Mouse (Mus musculus): ENCODE measurements around the gene Bves. TPM values are rescaled to one million over a fixed set of nuclear protein-coding genes. Genes with fewer than 3 reads are reported as not detected.

Bves gene
- polyA plus RNA-seq, 1 experiment from 2014 or later = 1.7 TPM

- H3K9ac ChIP-seq (ENCODE audit: low read length) = no peak overlapping the region
- no peak for ATAC-seq (ENCODE audit: low FRiP score)
- no peak overlapping the region for H3K4me3 ChIP-seq (ENCODE audit: low read depth, low read length)
- H3K4me2 ChIP-seq = no peak overlapping the region
- no peaks in the 10 kb centered on the region for H3K9me3 ChIP-seq (ENCODE audit: control insufficient read depth, low read length)
- H3K4me1 ChIP-seq (ENCODE audit: control insufficient read depth, insufficient read depth, low read length) = no peaks in the 10 kb centered on the region
- WGBS = 76% methylated on average over 14 of the region's 14 CpGs
- H3K27me3 ChIP-seq (ENCODE audit: control insufficient read depth, insufficient read depth, low read length) = no peaks in the 10 kb centered on the region
- no peaks in the 10 kb centered on the region for H3K36me3 ChIP-seq (ENCODE audit: control insufficient read depth, insufficient read depth, low read length)
- H3K27ac ChIP-seq (ENCODE audit: low read depth, low read length) = no peak overlapping the region
- no peak for DNase-seq (ENCODE audit: low spot score, missing footprints)
These were observed 32.1 kb upstream of the Bves start for GRCm38 (mm10) chr10:45303315-45304036.

- Histone ChIP-seq H3K4me1 (ENCODE audit: control insufficient read depth, insufficient read depth, low read length) (no peaks in the 10 kb centered on the region), H3K4me2 (no peak overlapping the region), H3K27me3 (ENCODE audit: control insufficient read depth, insufficient read depth, low read length) (no peaks in the 10 kb centered on the region), H3K9me3 (ENCODE audit: control insufficient read depth, low read length) (no peaks in the 10 kb centered on the region), H3K36me3 (ENCODE audit: control insufficient read depth, insufficient read depth, low read length) (no peaks in the 10 kb centered on the region), H3K9ac (ENCODE audit: low read length) (no peak overlapping the region), H3K27ac (ENCODE audit: low read depth, low read length) (no peak overlapping the region), H3K4me3 (ENCODE audit: low read depth, low read length) (no peak overlapping the region)
- ATAC-seq (ENCODE audit: low FRiP score) (no peak), DNase-seq (ENCODE audit: low spot score, missing footprints) (no peak)
- 91% methylated on average over 5 of the region's 5 CpGs for WGBS
These were observed 30.4 kb upstream of the Bves start for GRCm38 (mm10) chr10:45305173-45305572.

GRCm38 (mm10) chr10:45311129-45311528 is 24.4 kb upstream of the Bves start:
- ATAC-seq (ENCODE audit: low FRiP score) (no peak), DNase-seq (ENCODE audit: low spot score, missing footprints) (no peak)
- Histone ChIP-seq H3K36me3 (ENCODE audit: control insufficient read depth, insufficient read depth, low read length) (no peaks in the 10 kb centered on the region), H3K4me1 (ENCODE audit: control insufficient read depth, insufficient read depth, low read length) (no peaks in the 10 kb centered on the region), H3K27ac (ENCODE audit: low read depth, low read length) (no peak overlapping the region), H3K4me2 (no peak overlapping the region), H3K9me3 (ENCODE audit: control insufficient read depth, low read length) (no peaks in the 10 kb centered on the region), H3K27me3 (ENCODE audit: control insufficient read depth, insufficient read depth, low read length) (no peaks in the 10 kb centered on the region), H3K4me3 (ENCODE audit: low read depth, low read length) (no peak overlapping the region), H3K9ac (ENCODE audit: low read length) (no peak overlapping the region)
- WGBS = 90% methylated on average over 5 of the region's 5 CpGs

- ATAC-seq (ENCODE audit: low FRiP score) (no peak), DNase-seq (ENCODE audit: low spot score, missing footprints) (no peak)
- Histone ChIP-seq H3K4me3 (ENCODE audit: low read depth, low read length) (no peak overlapping the region), H3K9me3 (ENCODE audit: control insufficient read depth, low read length) (no peaks in the 10 kb centered on the region), H3K36me3 (ENCODE audit: control insufficient read depth, insufficient read depth, low read length) (no peaks in the 10 kb centered on the region), H3K9ac (ENCODE audit: low read length) (no peak overlapping the region), H3K4me2 (no peak overlapping the region), H3K27ac (ENCODE audit: low read depth, low read length) (no peak overlapping the region), H3K4me1 (ENCODE audit: control insufficient read depth, insufficient read depth, low read length) (no peaks in the 10 kb centered on the region), H3K27me3 (ENCODE audit: control insufficient read depth, insufficient read depth, low read length) (no peaks in the 10 kb centered on the region)
- 80% methylated on average over 7 of the region's 7 CpGs for WGBS
These were observed 23.9 kb upstream of the Bves start for GRCm38 (mm10) chr10:45311624-45312023.

- Histone ChIP-seq H3K9ac (ENCODE audit: low read length) (no peak overlapping the region), H3K4me1 (ENCODE audit: control insufficient read depth, insufficient read depth, low read length) (no peaks in the 10 kb centered on the region), H3K36me3 (ENCODE audit: control insufficient read depth, insufficient read depth, low read length) (no peaks in the 10 kb centered on the region; the same call in 1 of the 2 replicates), H3K4me2 (no peak overlapping the region), H3K27ac (ENCODE audit: low read depth, low read length) (no peak overlapping the region), H3K27me3 (ENCODE audit: control insufficient read depth, insufficient read depth, low read length) (no peaks in the 10 kb centered on the region), H3K4me3 (ENCODE audit: low read depth, low read length) (no peak overlapping the region), H3K9me3 (ENCODE audit: control insufficient read depth, low read length) (peaks cover 3% of the 10 kb centered on the region; the same call in 1 of the 2 replicates)
- WGBS = 95% methylated on average over 16 of the region's 16 CpGs
- ATAC-seq (ENCODE audit: low FRiP score) = no peak
- no peak for DNase-seq (ENCODE audit: low spot score, missing footprints)
These were observed 20.7 kb upstream of the Bves start for GRCm38 (mm10) chr10:45314865-45315264.

- no peaks in the 10 kb centered on the region; the same call in 1 of the 2 replicates for H3K36me3 ChIP-seq (ENCODE audit: control insufficient read depth, insufficient read depth, low read length)
- 84% methylated on average over 5 of the region's 5 CpGs for WGBS
- no peaks in the 10 kb centered on the region for H3K27me3 ChIP-seq (ENCODE audit: control insufficient read depth, insufficient read depth, low read length)
- H3K4me3 ChIP-seq (ENCODE audit: low read depth, low read length) = no peak overlapping the region
- H3K4me1 ChIP-seq (ENCODE audit: control insufficient read depth, insufficient read depth, low read length) = no peaks in the 10 kb centered on the region
- H3K27ac ChIP-seq (ENCODE audit: low read depth, low read length) = no peak overlapping the region
- H3K9me3 ChIP-seq (ENCODE audit: control insufficient read depth, low read length) = peaks cover 3% of the 10 kb centered on the region; the same call in 1 of the 2 replicates
- DNase-seq (ENCODE audit: low spot score, missing footprints) (no peak), ATAC-seq (ENCODE audit: low FRiP score) (no peak)
- H3K4me2 ChIP-seq = no peak overlapping the region
- no peak overlapping the region for H3K9ac ChIP-seq (ENCODE audit: low read length)
These were observed 16.6 kb upstream of the Bves start for GRCm38 (mm10) chr10:45318922-45319321.

- Histone ChIP-seq H3K4me2 (no peak overlapping the region), H3K27ac (ENCODE audit: low read depth, low read length) (no peak overlapping the region), H3K9me3 (ENCODE audit: control insufficient read depth, low read length) (peaks cover 3% of the 10 kb centered on the region; the same call in 1 of the 2 replicates), H3K4me1 (ENCODE audit: control insufficient read depth, insufficient read depth, low read length) (no peaks in the 10 kb centered on the region), H3K9ac (ENCODE audit: low read length) (no peak overlapping the region), H3K4me3 (ENCODE audit: low read depth, low read length) (no peak overlapping the region), H3K36me3 (ENCODE audit: control insufficient read depth, insufficient read depth, low read length) (no peaks in the 10 kb centered on the region; the same call in 1 of the 2 replicates), H3K27me3 (ENCODE audit: control insufficient read depth, insufficient read depth, low read length) (no peaks in the 10 kb centered on the region)
- DNase-seq (ENCODE audit: low spot score, missing footprints) (no peak), ATAC-seq (ENCODE audit: low FRiP score) (no peak)
- 54% methylated on average over 3 of the region's 3 CpGs for WGBS
These were observed 15.3 kb upstream of the Bves start for GRCm38 (mm10) chr10:45320296-45320695.

GRCm38 (mm10) chr10:45324159-45324558 is 11.4 kb upstream of the Bves start:
- no peaks in the 10 kb centered on the region for H3K4me1 ChIP-seq (ENCODE audit: control insufficient read depth, insufficient read depth, low read length)
- no peak overlapping the region for H3K27ac ChIP-seq (ENCODE audit: low read depth, low read length)
- no peaks in the 10 kb centered on the region for H3K36me3 ChIP-seq (ENCODE audit: control insufficient read depth, insufficient read depth, low read length)
- no peak overlapping the region for H3K4me2 ChIP-seq
- H3K9me3 ChIP-seq (ENCODE audit: control insufficient read depth, low read length) = no peaks in the 10 kb centered on the region
- H3K9ac ChIP-seq (ENCODE audit: low read length) = no peak overlapping the region
- 72% methylated on average over 1 of the region's 1 CpGs for WGBS
- DNase-seq (ENCODE audit: low spot score, missing footprints) = no peak
- no peak for ATAC-seq (ENCODE audit: low FRiP score)
- no peak overlapping the region for H3K4me3 ChIP-seq (ENCODE audit: low read depth, low read length)
- no peaks in the 10 kb centered on the region for H3K27me3 ChIP-seq (ENCODE audit: control insufficient read depth, insufficient read depth, low read length)

- H3K27ac ChIP-seq (ENCODE audit: low read depth, low read length) = no peak overlapping the region
- WGBS = 79% methylated on average over 7 of the region's 7 CpGs
- H3K27me3 ChIP-seq (ENCODE audit: control insufficient read depth, insufficient read depth, low read length) = no peaks in the 10 kb centered on the region
- H3K4me1 ChIP-seq (ENCODE audit: control insufficient read depth, insufficient read depth, low read length) = no peaks in the 10 kb centered on the region
- no peak overlapping the region for H3K9ac ChIP-seq (ENCODE audit: low read length)
- no peaks in the 10 kb centered on the region for H3K9me3 ChIP-seq (ENCODE audit: control insufficient read depth, low read length)
- DNase-seq (ENCODE audit: low spot score, missing footprints) (no peak), ATAC-seq (ENCODE audit: low FRiP score) (no peak)
- H3K36me3 ChIP-seq (ENCODE audit: control insufficient read depth, insufficient read depth, low read length) = no peaks in the 10 kb centered on the region
- no peak overlapping the region for H3K4me2 ChIP-seq
- H3K4me3 ChIP-seq (ENCODE audit: low read depth, low read length) = no peak overlapping the region
These were observed 7.2 kb upstream of the Bves start for GRCm38 (mm10) chr10:45328196-45329000.

Measured in midbrain, embryonic 11.5 days (tissue).